Mouse (Mus musculus): ENCODE results near the gene Ubxn1.
"Not testable (repeated sequence)": the region's sequence is repeated elsewhere in the genome, so short reads cannot be mapped to it uniquely, and the experiment has no call there.

Gene Ubxn1

DNA sequence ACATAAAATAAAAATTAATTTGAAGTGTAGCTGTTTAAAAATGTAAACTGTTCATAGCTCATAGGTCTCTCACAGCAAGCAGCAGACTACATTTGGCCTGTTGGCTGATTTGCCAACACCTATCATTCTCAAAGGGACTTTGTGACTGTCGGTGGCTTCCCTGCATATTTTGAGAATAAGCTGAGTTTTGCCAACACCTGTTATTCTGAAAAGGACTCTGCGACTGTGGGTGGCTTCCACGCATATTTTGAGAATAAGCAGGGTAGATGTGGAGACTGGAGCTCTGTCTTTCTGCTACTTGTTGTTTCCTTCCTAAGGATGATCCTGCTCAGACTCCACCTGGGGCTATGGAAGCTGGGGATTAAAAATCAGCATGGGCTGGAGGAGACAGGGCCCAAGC is 18.2 kb upstream of the Ubxn1 start:
- DNase-seq (ENCODE audit: extremely low read depth, low read depth, low spot score): no peak

DNA sequence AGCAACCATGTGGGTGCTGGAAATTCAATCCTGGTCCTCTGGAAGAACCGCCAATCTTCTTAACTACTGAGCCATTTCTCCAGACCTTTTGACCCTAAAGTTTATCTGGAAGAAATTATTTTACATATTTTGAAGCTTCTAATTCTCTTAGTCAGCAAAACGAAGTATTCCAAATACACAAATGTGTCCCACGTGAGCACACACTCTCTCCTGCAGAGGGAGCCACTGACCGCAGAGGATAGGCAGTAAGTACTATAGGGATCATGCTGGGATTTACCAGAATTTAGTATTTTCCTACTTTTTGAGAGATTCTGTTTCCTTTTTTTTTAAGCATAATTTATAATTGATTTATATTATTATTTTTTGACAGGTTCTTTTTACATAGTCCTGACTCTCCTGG is 13.6 kb upstream of the Ubxn1 start:
- no peak for DNase-seq (ENCODE audit: extremely low read depth, low read depth, low spot score)

DNA sequence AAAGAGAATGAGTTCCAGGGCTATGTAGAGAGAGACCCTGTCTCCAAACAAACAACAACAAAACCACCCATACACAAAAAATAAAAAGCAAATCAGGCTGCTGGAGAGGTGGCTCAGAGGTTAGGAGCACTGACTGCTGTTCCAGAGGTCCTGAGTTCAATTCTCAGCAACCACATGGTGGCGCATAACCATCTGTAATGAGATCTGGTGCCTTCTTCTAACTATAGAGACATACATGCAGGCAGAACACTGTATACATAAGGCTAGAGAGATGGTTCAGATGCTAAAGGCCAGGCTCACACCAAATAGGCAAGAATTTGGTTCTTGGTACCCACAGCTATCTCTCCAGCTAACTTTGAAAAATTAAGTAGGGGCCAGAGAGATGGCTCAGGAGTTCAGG is 12.3 kb upstream of the Ubxn1 start:
- no peak for DNase-seq (ENCODE audit: extremely low read depth, low read depth, low spot score)

DNA sequence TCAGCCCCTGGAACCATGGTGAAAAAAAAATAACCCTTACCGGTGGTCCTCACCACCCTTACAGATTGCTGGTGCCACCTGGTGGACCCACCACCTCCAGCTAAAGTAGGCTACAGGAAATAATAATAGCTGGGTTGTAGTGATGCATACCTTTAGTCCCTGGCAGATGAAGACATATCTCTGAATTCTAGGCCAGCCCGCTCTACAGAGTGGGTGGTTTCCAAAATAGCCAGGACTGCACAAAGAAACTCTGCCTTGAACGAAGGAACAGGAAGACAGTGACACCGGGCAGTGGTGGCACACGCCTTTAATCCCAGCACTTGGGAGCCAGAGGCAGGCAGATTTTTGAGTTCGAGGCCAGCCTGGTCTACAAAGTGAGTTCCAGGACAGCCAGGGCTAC is 7.0 kb upstream of the Ubxn1 start:
- DNase-seq (ENCODE audit: extremely low read depth, low read depth, low spot score): no peak

DNA sequence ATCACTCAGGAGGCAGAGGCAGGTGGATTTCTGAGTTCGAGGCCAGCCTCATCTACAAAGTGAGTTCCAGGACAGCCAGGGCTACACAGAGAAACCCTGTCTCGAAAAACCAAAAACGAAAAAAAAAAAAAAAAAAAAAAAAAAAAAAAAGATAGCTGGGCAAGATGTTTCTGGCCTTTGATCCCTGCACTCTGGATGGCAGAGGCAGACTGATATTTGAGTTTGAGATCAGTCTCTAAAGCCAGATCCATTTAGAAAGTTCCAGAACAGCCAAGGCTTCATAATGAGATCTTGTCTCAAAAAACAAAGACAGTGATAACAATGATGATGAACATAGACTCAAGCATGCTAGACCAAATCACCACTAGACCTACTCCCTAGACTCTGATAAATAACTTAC is 915 bp upstream of the Ubxn1 start:
- not testable (repeated sequence) for DNase-seq (ENCODE audit: extremely low read depth, low read depth, low spot score)

DNA sequence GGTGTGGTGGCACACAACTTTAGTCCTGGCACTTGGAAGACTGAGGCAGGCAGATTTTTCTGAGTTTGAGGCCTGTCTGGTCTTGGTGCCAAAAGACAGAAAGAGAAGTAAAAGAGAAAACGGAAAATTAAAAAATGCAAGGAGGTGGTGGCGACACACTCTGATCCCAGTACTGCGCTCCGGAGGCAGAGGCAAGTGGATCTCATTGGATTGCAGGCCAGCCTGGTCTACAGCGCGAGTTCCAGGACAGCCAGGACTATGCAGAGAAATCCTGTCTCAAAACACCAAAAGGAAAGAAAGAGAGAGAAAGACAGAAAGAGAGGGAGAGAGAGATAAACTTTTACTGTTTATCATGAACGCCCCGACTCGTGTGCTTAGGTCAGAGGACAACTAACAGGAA is 458 bp upstream of the Ubxn1 start:
- no peak for DNase-seq (ENCODE audit: extremely low read depth, low read depth, low spot score)

DNA sequence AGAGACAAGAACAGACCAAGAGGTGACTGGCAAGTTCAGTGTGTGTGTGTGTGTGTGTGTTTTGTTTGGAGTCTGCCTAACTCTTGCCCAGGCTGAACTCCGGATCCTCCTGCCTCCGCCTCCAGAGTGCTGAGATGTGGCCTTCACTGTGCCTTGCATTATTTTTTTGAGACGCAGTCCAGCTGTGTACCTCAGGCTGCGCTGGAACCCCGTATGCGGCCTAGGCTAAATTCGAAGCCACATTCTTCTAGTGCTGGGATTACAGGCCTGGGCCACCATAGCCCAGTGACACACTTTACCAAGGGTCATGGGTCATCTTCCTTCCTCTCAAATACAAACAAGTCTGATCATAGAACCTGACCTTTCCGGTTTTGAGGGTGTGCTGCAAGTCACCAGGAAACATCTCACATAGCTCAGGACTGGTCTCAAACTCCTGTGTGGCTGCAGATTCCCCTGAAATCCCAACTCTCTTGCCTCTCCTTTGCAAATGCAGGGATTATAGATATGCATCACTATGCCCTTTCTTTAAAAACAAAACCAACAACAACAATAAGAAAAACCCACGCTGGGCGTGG is 1.1 kb downstream of the Ubxn1 start:
- DNase-seq (ENCODE audit: extremely low read depth, low read depth, low spot score): no peak

DNA sequence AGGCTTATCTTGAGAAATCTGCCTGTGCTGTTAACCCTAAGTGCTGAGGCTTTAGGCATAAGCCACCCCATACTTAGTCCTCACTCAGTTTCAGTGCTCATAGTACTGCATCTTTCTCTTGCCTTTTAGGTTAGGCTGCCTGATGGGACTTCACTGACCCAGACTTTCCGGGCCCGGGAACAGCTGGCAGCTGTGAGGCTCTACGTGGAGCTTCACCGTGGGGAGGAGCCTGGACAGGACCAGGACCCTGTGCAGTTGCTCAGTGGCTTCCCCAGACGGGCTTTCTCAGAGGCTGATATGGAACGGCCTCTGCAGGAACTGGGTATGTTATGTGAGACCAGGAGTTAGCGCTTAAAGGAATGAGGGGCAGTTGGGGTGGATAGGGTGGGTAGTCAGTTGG is 3.7 kb downstream of the Ubxn1 start:
- no peak for DNase-seq (ENCODE audit: extremely low read depth, low read depth, low spot score)

DNA sequence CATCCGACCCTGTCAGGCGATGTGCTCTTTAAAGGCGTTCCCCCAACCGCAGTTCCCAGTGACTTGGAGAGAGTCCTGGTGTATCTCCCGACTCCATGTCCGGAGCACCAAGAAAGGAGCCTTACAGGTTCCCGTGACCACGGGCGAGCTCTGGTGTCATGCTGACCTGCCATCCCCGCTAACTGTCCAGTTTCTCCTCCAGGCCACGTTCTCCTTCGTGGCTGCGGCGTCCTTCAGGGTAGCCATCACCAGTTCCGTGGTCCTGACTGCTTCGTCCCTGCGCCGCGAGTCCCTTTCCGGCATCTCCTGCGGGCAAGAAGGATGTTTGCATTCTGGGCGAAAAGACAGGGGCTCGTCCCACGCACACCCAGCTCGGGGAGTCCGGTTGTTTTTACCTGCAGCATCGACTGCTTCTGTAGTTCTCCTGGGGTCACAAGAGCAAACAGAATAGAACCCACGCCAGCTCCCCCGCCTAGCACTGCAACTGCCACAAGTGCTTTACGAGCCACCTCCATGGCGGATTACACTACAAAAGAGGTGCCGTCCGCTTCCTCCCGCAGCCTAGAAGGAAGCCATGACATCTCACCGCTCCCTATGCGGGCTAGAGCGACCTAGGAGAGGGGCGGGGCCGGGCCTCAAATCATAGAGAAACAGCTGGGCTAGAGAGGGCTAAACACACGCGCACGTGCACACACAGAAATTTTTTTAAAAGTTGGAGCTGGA is 9.2 kb downstream of the Ubxn1 start, which contains the start of gene Uqcc3:
Uqcc3 (minus strand) TSS at position 613 of the 723 bp plus-strand sequence.
- DNase-seq (ENCODE audit: extremely low read depth, low read depth, low spot score): no peak

DNA sequence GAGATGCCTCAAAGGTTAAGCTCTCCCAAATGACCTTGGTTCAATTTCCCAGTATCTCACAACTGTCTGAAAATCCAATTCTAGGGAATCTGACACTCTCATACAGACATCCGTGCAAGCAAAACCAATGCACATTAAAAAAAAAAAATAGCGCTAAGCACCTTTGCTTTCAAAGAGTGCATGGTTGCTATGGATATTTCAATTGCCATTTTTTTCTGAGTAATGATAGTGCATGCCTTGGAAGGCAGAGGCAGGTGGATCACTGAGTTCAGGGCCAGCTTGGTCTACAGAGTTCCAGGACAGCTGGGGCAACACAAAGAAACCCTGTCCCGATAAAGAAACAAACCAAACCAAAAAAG is 9.7 kb downstream of the Ubxn1 start:
- no peak for DNase-seq (ENCODE audit: extremely low read depth, low read depth, low spot score)

DNA sequence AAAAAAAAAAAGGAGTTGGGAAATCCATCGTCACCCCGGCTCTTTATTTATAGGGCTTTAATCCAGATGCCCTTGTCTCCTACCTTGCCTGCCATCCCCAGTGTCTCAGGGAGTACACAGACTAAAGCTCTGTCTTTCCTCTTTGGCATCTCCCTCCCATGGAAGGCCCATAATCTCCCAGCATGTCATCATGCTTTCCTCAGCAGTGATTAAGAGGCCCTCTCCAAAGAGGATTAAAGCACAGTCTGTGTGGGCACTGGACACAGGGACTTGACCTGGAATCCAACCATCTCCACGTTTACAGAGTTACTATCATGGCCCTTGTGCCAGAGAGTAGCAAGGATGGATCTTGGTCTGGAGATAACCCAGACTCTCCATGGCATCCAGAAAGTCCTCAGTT is 12.3 kb downstream of the Ubxn1 start, which contains the start of the genes Lbhd1 and Gm49403:
Lbhd1 (plus strand) TSS at position 117 of the 400 bp plus-strand sequence.
Gm49403 (plus strand) TSS at position 315 of the 400 bp plus-strand sequence.
- DNase-seq (ENCODE audit: extremely low read depth, low read depth, low spot score): no peak

DNA sequence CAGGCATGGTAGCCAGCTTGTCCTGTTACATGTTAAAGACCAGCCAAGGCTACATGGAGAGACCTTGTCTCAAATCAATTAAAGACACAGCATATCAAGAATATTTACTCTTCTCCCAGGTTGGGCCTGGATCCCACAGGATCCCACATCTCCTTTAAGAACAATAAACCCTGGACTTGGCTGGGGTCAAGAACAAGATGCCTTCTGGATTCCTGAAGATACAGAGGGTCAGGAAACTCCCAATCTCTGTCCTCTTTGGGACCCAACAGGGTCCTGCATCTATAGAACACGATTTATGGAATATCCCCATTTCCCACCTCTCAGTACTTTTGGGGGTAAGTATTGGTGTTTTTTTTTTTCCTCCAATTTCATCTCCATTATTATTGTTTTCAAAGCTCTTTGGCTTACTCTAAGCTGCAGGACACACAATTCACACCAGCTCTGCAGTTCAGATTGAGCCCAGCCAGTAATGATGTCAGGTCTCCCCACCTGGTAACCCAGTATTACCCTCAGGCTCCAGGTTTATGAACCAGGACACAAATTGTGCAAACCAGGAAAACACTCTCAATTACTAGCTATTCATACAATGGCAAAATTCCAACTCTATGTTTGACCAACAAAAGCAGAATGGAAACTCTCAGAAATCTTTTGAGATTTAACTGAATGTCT is 15.8 kb downstream of the Ubxn1 start:
- no peak for DNase-seq (ENCODE audit: extremely low read depth, low read depth, low spot score)

DNA sequence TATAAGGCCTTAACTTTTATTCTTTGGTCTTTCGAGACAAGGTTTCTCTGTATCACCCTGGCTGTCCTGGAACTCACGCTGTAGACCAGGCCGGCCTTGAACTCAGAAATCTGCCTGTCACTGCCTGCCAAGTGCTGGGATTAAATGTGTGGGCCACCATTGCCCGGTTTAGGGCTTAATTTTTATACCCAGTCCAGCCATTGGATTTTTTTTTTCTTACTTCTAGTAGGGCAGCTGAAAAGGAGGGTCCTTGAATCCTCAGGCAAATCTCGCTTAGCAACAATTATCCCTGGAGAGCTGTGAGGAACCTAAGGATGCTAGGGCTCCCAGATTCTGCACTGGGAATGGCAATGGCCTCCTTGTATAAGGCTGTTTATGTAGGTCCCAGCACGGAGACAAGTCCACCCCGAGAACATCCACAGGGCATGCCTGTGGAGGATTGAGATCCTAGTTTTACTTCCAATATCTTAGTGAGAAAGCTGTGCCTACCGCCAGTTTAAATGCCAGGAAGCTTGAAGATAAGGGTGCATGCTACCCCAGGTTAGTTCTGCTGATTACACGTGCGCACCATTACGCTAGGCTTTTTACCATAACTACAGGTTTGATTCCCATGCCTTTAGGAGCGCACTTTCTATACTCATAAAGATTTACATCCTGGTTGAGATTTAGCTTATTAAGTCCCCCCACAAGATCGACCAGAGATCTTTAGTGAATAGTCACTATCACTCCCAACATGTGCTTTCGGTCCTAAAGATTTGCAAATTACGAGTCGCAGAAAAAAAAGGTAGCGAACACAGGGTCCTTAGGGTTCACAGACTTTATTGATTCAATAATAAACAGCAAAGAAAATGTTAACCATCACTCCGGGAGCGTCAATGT is 16.5 kb downstream of the Ubxn1 start:
- DNase-seq (ENCODE audit: extremely low read depth, low read depth, low spot score): no peak

DNA sequence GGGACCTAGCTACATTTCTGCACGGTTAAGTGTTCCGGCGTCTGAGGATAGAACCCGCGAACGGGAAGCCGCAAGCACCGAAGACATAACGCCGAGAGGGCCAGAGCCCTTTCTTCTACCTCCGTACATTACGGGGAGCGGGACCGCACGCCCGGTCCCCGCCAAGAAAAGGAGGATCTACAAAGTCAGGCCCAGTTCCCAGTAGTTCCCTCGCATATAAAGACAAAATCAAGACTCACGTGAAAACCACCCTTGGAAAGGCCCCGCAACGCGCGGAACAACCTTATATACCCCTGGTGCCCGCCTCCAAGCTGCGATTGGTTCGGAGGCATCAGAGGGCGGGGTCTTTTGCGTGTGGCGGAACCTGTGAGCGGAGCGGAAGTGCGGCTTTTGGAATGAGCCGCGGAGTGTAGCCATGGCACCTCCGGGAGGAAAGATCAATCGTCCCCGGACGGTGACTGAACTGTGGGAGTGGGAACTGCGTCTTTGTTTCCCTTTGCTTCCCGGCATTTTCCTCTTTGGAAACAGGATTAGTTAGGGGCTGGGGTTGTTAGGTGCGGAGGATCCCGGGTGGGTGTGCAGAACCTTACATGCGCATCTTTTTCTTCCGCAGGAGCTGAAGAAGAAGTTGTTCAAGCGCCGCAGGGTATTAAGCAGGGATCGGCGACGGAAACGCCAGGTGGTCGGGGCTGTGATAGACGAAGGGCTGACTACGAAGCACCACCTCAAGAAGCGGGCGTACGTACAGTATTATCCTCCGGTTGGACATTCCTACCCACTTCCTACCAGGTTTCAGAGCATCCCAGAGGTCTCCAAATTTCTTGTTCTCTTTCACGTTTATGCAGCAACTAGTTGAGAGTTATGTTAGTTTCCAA is 17.5 kb downstream of the Ubxn1 start, which contains the start of the genes 1810009A15Rik and Gm49416:
1810009A15Rik (plus strand) TSS at position 343 of the 875 bp plus-strand sequence.
Gm49416 (plus strand) TSS at position 416 of the 875 bp plus-strand sequence.
- DNase-seq (ENCODE audit: extremely low read depth, low read depth, low spot score): no peak

DNA sequence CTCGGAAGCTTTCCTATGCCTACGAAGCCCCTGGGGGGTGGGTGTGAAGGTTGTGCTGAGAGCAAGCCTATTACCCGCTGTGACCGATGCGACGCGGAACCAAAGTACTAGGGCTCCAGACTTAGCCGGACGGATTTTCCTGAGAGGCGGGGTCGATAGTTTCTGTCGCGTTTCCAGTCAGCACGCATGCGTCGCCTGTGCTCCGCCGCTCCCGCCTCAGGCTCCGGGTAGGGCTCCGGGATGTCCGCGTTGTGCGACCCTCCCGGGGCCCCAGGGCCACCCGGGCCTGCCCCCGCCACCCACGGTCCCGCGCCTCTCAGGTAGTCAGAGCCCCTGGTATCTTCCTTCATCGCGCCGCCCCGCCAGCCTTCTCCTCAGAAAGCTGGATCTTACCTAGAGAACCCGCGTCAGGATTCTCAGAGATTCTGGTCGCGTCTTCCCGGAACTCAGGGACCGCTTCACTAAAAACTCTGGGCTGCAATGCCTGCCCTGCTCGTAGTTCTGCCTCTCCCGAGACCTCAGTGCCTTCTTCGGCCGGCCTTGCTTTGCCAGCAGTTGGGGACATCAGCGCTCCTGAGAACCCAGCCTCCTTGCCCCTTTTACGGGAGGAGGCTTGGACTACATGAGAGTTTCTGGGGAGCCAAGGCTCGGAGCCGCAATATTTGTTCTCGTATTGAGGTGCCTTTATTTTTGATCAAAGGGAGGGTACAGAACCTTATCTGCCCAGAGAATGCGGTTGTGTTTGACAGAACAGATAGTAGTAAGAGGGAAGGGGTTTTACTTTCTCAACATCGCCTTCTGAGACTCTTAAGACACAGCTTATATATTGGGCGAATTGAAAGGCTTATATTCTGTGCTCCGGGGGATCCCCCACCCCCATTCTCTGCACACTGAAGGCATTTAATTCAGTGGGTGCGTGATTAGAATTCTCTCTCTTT is 21.8 kb downstream of the Ubxn1 start, which contains the start of gene Ints5:
Ints5 (plus strand) TSS at position 177 of the 938 bp plus-strand sequence.
- no peak for DNase-seq (ENCODE audit: extremely low read depth, low read depth, low spot score)

DNA sequence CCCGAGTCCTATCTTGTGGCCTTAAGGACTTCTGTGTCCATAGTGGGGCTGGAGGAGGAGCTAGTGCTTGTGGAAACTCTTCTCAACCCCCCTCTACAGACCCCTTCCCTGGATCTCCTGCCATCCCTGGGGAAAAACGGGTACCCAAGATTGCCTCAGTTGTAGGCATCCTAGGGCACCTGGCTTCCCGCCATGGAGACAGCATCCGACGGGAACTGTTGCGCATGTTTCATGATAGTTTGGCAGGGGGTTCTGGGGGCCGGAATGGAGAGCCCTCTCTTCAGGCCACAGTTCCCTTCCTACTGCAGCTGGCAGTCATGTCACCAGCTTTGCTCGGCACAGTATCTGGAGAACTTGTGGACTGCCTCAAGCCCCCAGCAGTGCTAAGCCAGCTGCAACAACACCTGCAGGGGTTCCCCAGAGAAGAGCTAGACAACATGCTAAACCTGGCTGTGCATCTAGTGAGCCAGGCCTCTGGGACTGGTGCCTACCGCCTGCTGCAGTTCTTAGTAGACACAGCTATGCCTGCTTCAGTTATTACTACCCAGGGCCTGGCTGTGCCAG is 24.2 kb downstream of the Ubxn1 start:
- no peak for DNase-seq (ENCODE audit: extremely low read depth, low read depth, low spot score)

DNA sequence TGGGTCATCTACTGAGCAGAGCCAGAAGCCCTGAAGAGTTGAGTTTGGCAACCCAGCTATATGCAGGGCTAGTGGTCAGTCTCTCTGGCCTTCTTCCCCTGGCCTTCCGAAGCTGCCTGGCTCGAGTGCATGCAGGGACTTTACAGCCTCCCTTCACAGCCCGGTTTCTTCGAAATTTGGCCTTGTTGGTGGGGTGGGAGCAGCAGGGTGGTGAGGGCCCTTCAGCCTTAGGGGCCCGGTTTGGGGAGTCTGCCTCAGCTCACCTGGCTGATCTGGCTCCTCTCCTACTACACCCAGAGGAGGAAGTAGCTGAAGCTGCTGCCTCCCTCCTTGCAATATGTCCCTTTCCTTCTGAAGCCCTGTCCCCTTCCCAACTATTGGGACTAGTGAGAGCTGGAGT is 24.9 kb downstream of the Ubxn1 start:
- not testable (repeated sequence) for DNase-seq (ENCODE audit: extremely low read depth, low read depth, low spot score)

DNA sequence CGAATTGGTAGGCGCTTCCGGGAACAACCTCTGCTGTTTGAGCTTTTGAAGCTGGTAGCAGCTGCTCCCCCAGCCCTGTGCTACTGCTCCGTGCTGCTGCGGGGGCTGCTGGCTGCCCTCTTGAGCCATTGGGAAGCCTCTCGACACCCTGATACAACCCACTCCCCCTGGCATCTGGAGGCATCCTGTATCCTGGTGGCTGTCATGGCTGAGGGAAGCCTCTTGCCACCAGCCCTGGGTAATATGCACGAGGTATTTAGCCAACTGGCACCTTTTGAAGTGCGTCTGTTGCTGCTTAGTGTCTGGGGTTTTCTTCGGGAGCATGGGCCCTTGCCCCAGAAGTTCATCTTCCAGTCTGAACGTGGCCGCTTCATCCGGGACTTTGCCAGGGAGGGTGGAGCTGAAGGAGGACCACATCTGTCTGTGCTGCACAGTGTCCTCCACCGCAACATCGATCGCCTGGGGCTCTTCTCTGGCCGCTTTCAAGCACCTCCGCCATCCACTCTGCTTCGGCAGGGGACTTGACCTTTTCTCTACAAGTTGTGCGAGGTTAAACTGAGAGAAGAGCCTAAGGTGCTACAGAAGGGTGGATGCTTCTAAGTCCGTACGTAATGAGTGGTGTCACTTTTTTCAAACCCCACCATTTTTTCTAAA is 26.0 kb downstream of the Ubxn1 start:
- DNase-seq (ENCODE audit: extremely low read depth, low read depth, low spot score): not testable (repeated sequence)
